Mouse (Mus musculus): ENCODE data around the gene Tapt1. TPM values are rescaled to one million over a fixed set of nuclear protein-coding genes. Genes with fewer than 3 reads are reported as not detected.
A peak's percentile ranks its signal among the peaks of the same experiment; 100 is the strongest.
"Not testable (repeated sequence)": the region's sequence is repeated elsewhere in the genome, so short reads cannot be mapped to it uniquely, and the experiment has no call there.

The Tapt1 gene
- polyA plus RNA-seq, 1 experiment from 2014 or later, result 32.3 TPM

DNA sequence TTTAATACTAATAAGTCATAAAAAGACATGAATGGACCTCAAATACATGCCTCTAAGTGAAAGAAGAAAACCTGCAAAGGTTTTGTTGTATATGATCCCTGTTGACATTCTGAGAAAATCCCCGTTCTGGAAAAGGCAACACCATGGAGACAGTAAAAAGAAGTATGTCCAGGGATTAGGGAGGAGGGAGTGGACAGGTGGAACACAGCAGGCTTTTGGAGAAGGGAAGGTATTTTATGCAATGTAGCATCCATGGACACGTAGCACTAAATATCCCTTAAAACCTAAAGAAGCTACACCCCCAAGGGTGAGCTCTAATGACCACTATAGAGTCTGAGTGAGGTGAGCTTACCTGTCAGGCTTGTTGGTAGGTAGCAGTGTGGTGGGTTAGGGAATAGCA is 67.2 kb downstream of the Tapt1 start:
- Histone ChIP-seq H3K27me3 (no peaks in the 10 kb centered on the region), H3K4me3 (replicated peaks) (no peak overlapping the region), H3K27ac (replicated peaks) (no peak overlapping the region), H3K4me2 (no peak overlapping the region), H3K4me1 (replicated peaks) (no peaks in the 10 kb centered on the region), H3K36me3 (replicated peaks) (no peaks in the 10 kb centered on the region), H3K9me3 (replicated peaks) (no peaks in the 10 kb centered on the region), H3K9ac (no peak overlapping the region)
- ATAC-seq (ENCODE audit: insufficient read depth), result no peak
- 58% methylated on average over 2 of the region's 2 CpGs for WGBS (ENCODE audit: insufficient replicate concordance)

DNA sequence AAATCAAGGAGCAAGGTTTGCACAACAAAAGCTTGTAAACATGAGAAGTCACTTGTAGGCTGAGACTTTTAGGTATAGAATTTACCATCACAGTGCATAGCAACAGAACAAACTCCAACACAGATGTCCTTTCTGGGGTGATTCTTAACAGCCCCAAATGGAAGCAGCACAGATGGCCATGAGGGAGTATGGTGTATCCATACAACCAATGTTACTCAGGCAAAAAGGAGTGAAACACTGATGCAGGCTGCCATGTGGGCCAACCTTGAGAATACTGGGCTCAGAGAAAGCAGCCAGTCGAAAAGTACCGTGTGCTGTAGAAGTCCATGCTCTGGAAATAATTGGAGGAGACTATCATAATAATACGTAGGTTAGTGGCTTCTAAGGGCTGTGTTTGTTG is 68.0 kb downstream of the Tapt1 start:
- Histone ChIP-seq H3K4me3 (replicated peaks) (no peak overlapping the region), H3K27ac (replicated peaks) (no peak overlapping the region), H3K36me3 (replicated peaks) (no peaks in the 10 kb centered on the region), H3K9me3 (replicated peaks) (no peaks in the 10 kb centered on the region), H3K4me2 (no peak overlapping the region), H3K9ac (no peak overlapping the region), H3K27me3 (no peaks in the 10 kb centered on the region), H3K4me1 (replicated peaks) (no peaks in the 10 kb centered on the region)
- WGBS (ENCODE audit: insufficient replicate concordance), result 75% methylated on average over 3 of the region's 3 CpGs
- ATAC-seq (ENCODE audit: insufficient read depth), result no peak

DNA sequence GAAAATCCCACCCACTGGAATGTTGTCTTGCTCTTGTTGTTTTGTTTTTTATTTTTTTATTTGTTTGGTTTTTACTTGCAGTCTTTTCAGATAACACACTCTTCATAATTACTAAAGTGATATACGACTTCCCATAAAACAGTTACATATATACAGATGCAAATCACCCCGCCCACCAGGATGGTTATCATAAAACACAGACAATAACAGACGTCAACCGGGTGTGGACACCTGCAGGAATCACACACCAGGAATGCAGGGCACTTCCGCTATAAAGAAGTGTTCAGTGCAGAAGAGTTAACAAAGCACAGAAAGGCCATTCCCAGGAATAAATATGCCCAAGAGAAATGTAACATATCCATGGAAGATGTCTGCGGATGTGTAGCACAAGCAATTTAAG is 68.7 kb downstream of the Tapt1 start:
- Histone ChIP-seq H3K4me2 (no peak overlapping the region), H3K4me1 (replicated peaks) (no peaks in the 10 kb centered on the region), H3K9ac (no peak overlapping the region), H3K9me3 (replicated peaks) (no peaks in the 10 kb centered on the region), H3K4me3 (replicated peaks) (no peak overlapping the region), H3K27ac (replicated peaks) (no peak overlapping the region), H3K36me3 (replicated peaks) (no peaks in the 10 kb centered on the region), H3K27me3 (no peaks in the 10 kb centered on the region)
- 50% methylated on average over 6 of the region's 6 CpGs for WGBS (ENCODE audit: insufficient replicate concordance)
- ATAC-seq (ENCODE audit: insufficient read depth), result no peak

DNA sequence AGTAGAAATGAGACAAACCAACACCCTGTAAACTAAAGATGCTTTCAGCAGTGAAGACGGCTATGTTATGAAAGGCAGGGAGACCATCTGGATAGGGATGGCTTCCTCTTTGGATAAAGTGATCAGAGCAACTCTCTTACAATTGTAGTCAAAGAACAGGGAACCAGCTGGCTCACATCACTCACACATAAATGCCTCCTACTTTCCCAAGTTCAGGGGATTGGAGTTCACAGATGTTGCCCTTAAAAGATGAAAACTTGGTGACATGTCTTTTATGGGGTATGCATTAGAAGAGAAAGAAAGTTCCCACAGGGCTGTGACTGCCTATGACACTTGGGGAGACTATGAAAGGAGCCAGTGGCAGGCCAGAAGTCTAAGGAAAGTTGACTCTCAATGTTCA is 73.4 kb downstream of the Tapt1 start:
- WGBS (ENCODE audit: insufficient replicate concordance), result 55% methylated on average over 1 of the region's 1 CpGs
- Histone ChIP-seq H3K4me3 (replicated peaks) (no peak overlapping the region), H3K27me3 (no peaks in the 10 kb centered on the region), H3K36me3 (replicated peaks) (no peaks in the 10 kb centered on the region), H3K9me3 (replicated peaks) (no peaks in the 10 kb centered on the region; the same call in 1 of the 2 replicates), H3K4me1 (replicated peaks) (no peaks in the 10 kb centered on the region), H3K4me2 (no peak overlapping the region), H3K27ac (replicated peaks) (no peak overlapping the region), H3K9ac (no peak overlapping the region)
- no peak for ATAC-seq (ENCODE audit: insufficient read depth)

DNA sequence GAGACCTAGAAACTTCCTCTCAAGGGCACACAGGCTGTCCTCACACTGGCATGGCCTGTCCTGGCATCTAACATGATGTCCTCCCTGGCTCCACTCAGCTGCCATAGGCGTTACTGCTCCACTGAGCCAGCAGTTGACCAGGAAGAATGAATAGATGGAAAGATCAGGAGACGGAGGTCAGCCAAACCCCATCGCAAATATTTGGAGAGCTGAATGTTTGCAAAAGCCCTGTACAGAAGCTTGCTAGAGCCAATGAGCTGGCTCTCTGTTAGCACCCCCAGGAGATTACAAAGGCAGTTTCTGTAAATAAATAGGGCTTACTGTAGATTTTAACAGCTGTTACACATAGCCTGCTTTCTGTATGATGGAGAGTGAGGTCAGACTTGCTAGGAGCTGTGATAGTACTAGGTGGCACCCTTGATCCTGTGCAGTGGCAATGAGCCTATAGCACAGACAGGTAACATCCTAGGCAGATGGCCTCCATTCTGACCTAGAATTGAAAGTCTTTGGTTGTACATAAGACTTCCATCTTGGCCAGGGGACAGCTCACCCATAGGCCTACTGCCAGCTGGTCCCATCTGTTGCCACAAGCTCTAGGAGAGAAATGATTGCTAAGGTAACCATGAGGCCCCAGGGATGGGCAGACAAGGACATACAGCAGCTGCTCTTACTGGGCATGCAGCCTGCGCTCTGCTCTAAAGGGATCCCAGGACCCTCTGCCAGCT is 74.9 kb downstream of the Tapt1 start:
- no peak overlapping the region for H3K27ac ChIP-seq (replicated peaks)
- no peak overlapping the region for H3K4me3 ChIP-seq (replicated peaks)
- peak; percentile 83 for ATAC-seq (ENCODE audit: insufficient read depth)
- H3K4me2 ChIP-seq, result no peak overlapping the region
- H3K27me3 ChIP-seq, result no peaks in the 10 kb centered on the region
- H3K36me3 ChIP-seq (replicated peaks), result no peaks in the 10 kb centered on the region
- 64% methylated on average over 4 of the region's 4 CpGs for WGBS (ENCODE audit: insufficient replicate concordance)
- no peaks in the 10 kb centered on the region; the same call in 1 of the 2 replicates for H3K9me3 ChIP-seq (replicated peaks)
- no peaks in the 10 kb centered on the region for H3K4me1 ChIP-seq (replicated peaks)
- H3K9ac ChIP-seq, result no peak overlapping the region

DNA sequence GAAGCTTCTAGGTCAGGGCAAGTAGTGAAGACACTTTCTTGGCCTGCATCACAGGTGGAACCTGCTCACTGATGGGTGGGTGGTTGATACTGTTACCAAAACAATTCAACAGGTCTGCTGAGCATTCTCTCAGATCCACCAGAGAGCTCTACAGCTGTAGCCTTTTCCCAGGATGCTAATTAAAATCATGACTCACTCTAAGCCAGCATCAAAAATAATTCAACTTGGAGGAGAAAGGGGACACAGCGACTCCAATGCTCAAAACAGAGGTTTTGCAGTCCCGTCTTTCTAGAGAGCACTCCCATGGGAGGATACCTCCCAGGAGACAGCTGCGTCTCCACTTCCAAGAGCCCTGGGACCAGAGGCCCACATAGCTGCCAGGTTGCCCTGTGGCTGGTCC is 78.7 kb downstream of the Tapt1 start:
- Histone ChIP-seq H3K27me3 (no peaks in the 10 kb centered on the region), H3K36me3 (replicated peaks) (no peaks in the 10 kb centered on the region), H3K9me3 (replicated peaks) (no peaks in the 10 kb centered on the region; the same call in 1 of the 2 replicates), H3K9ac (no peak overlapping the region), H3K4me3 (replicated peaks) (no peak overlapping the region), H3K4me1 (replicated peaks) (no peaks in the 10 kb centered on the region), H3K4me2 (no peak overlapping the region), H3K27ac (replicated peaks) (no peak overlapping the region)
- no peak for ATAC-seq (ENCODE audit: insufficient read depth)
- 69% methylated on average over 3 of the region's 3 CpGs for WGBS (ENCODE audit: insufficient replicate concordance)

DNA sequence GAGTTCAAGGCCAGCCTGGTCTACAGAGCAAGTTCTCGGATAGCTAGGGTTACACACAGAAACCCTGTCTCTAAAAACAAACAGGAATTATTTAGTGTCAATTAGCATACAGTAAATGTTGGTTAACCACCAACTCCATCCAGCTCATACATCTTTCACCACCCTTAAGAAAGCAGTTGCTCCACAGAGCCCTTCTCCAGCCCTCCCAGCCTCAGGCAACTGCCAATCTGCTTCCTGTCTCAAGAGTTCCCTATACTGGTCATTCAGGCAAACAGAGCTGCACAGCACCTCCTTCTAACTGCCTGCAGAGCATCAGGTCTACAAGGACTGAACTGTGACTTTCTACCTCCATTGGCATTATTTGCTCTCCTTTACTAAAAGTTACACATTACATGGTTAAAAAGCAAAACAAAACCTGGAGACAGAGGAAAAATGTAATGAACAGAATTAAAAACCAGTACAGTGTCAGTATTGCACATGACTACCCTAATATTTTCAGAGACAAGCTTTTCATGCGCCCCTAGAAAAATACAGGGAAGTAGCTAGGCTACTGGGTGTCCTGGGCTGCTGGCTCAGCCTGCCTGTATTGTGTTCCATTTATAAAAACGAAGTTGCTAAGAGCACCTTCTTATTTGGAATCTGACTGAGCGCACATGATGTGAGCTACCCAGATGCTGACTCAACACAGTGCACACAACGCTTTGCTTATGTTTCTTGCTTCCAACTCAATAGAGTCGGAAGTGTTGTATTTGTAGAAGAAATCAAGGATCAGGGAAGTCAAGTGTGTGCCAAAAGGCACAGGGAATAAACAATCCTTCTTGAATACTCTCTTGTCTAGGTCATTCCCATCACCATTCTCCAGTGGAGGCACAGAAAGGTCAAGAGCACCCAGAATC is 79.7 kb downstream of the Tapt1 start:
- Histone ChIP-seq H3K27me3 (no peaks in the 10 kb centered on the region), H3K9ac (no peak overlapping the region), H3K27ac (replicated peaks) (no peak overlapping the region), H3K4me2 (no peak overlapping the region), H3K36me3 (replicated peaks) (no peaks in the 10 kb centered on the region), H3K4me3 (replicated peaks) (no peak overlapping the region), H3K4me1 (replicated peaks) (no peaks in the 10 kb centered on the region), H3K9me3 (replicated peaks) (no peaks in the 10 kb centered on the region; the same call in 1 of the 2 replicates)
- WGBS (ENCODE audit: insufficient replicate concordance), result 50% methylated on average over 6 of the region's 6 CpGs
- no peak for ATAC-seq (ENCODE audit: insufficient read depth)

DNA sequence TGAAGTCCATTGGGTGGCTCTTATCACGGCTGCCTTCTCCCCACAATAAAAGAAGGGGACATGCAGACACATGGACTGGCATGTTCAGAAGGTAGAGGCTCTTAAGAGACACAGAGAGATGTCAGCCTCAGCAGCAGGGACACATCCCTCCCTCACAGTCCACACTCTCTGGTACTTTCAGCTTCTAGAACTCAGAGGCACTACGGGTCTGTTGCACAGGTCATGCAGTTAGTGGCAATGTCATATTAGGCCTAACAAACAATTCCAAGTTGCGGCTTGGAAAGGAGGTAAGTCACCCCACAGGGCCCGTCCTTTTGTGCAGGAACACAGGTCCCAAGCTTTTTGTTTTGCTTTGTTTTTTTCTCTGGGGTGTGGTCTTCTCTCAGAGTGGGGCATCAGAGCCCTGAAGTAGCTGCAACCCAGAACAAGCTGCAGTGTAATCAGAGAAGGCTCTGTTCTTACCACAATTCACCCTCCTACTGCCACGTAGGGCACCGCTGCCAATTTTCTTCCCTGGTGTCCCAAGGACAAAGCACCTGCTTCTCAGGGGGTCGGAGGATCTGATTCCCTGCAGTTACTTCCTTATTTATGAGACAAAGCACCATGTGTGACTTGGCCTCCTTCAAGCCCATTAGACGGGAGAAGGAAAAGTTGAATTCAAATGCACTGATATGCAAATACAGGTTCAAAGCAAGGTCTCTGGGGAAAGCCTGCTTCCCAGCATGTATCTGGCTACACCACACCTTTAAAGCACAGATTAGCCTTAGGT is 82.8 kb downstream of the Tapt1 start:
- no peak overlapping the region for H3K9ac ChIP-seq
- no peaks in the 10 kb centered on the region for H3K9me3 ChIP-seq (replicated peaks)
- H3K27ac ChIP-seq (replicated peaks), result no peak overlapping the region
- H3K4me1 ChIP-seq (replicated peaks), result no peaks in the 10 kb centered on the region
- H3K36me3 ChIP-seq (replicated peaks), result no peaks in the 10 kb centered on the region
- H3K27me3 ChIP-seq, result no peaks in the 10 kb centered on the region
- no peak overlapping the region for H3K4me3 ChIP-seq (replicated peaks)
- 51% methylated on average over 8 of the region's 8 CpGs for WGBS (ENCODE audit: insufficient replicate concordance)
- no peak for ATAC-seq (ENCODE audit: insufficient read depth)
- no peak overlapping the region for H3K4me2 ChIP-seq

DNA sequence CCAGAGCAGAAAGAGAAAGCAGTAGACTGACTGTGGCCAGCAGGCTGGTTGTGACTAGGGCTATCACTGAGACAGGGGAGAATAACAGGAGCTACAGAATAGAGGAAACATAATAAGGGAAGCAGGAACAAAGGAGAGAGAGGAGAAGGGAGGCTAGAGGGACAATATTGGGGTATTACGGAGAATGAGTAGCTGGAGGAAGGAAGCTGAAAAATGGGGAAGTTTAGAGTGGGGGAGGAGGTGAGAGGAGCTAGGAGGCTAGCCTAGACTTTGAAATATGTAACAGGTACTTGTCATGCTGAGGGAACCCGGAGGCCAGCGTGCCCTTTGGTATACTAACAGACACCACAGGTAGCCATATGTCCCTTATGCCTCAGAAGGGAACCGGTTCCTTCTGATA is 98.9 kb downstream of the Tapt1 start:
- Histone ChIP-seq H3K27ac (replicated peaks) (no peak overlapping the region), H3K4me2 (no peak overlapping the region), H3K4me1 (replicated peaks) (0 out of 2 replicates have a peak, but pooled peaks cover 4% of the 10 kb centered on the region), H3K36me3 (replicated peaks) (no peaks in the 10 kb centered on the region), H3K9me3 (replicated peaks) (no peaks in the 10 kb centered on the region), H3K9ac (no peak overlapping the region), H3K4me3 (replicated peaks) (no peak overlapping the region), H3K27me3 (no peaks in the 10 kb centered on the region)
- ATAC-seq (ENCODE audit: insufficient read depth), result no peak
- WGBS (ENCODE audit: insufficient replicate concordance), result 29% methylated on average over 4 of the region's 4 CpGs

DNA sequence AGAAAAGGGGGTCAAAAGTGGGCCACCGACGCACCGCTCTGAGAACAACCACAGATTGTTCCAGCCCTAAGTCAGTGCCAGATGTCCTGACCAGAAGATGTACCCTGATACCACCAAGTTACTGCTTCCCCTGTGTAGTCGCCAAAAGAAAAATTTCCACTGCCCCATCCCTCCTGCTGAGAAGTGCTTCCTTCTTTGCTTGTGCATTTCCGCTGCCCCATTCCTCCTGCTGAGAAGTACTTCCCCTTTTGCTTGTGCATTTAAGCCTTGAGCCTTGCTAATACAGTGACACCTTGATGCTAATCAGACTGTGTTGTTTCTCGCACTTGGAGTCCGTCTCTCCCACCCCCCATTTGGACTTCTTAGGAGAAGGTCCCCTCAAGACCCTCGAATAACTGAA is 99.9 kb downstream of the Tapt1 start:
- ATAC-seq (ENCODE audit: insufficient read depth); H3K9me3 ChIP-seq (replicated peaks); H3K9ac ChIP-seq; H3K4me1 ChIP-seq (replicated peaks); H3K27ac ChIP-seq (replicated peaks); H3K27me3 ChIP-seq; H3K4me2 ChIP-seq; H3K36me3 ChIP-seq (replicated peaks); H3K4me3 ChIP-seq (replicated peaks): not testable (repeated sequence)
- 72% methylated on average over 8 of the region's 8 CpGs for WGBS (ENCODE audit: insufficient replicate concordance)

Data from liver, embryonic 15.5 days (tissue).